Mouse (Mus musculus): ENCODE results near the gene Prkn.

DNA sequence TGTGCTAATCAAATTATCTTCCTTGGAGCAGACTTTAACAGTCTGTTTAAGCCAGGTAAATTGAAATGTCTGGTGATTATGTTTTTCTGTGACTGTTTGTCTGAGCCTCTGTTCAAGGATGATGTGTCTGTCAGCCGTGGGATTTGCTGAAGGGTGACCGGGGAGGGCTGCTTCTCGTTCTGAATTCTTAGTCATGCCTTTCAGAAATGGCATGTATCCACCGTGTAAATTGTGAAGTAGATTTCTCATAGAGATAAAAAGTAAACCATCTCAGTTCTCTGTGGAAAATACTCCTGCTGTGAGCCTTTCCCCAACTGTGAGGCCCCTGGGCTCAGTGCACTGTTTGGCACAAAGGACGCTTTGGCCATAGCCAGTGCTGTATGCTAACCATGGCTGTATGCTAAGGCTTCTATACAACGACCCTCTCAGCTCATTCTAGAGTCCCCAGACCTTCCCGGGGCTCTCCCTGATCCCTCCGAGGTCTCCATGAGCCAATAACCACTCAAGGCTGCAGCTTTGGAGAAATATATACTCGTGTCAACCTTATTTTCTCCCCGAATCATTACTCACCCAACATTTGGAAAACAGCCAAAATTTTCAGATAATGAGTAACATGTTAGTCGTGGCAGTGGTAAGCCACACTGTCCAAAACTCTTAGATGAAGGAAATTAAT lies 552.6 kb downstream of the Prkn start:
- TF ChIP-seq POLR2A (IDR thresholded peaks at IDR 0.05; ENCODE audit: borderline replicate concordance, extremely low read depth, low read depth, low read length) (no peak), CTCF (IDR thresholded peaks at IDR 0.05; ENCODE audit: insufficient read depth, low read length) (no peak)

Data from lung, adult 2 months (tissue).